Mouse (Mus musculus): Measurements from ENCODE around the gene Thrb.

DNA sequence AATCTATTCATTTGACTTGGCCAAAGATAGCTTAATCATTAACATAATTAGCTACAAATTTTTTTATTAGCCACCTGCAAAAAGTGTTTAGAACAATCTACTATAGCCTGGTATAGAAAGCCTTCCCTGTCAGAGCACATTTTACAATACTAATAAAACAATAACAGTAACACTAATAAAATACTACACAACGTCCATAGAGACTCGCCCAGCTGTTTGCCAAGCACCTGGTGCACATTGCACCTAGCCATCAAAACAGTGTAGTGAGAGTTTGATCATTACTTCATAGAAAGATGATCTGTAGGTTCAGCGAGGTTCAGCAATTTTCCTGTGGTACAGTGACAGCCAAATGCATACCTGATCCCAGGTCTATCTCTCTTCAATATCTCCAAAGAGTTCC is 26.9 kb downstream of the Thrb start:
- TF ChIP-seq POLR2A (IDR thresholded peaks at IDR 0.05; ENCODE audit: borderline replicate concordance, low read depth, low read length) (no peak), CTCF (IDR thresholded peaks at IDR 0.05; ENCODE audit: low read depth, low read length) (no peak)
